Mouse (Mus musculus): ENCODE data around the gene Dusp6. TPM values are rescaled to one million over a fixed set of nuclear protein-coding genes. Genes with fewer than 3 reads are reported as not detected.

Dusp6 gene
- polyA plus RNA-seq, 1 experiment from 2014 or later: 187 TPM

DNA sequence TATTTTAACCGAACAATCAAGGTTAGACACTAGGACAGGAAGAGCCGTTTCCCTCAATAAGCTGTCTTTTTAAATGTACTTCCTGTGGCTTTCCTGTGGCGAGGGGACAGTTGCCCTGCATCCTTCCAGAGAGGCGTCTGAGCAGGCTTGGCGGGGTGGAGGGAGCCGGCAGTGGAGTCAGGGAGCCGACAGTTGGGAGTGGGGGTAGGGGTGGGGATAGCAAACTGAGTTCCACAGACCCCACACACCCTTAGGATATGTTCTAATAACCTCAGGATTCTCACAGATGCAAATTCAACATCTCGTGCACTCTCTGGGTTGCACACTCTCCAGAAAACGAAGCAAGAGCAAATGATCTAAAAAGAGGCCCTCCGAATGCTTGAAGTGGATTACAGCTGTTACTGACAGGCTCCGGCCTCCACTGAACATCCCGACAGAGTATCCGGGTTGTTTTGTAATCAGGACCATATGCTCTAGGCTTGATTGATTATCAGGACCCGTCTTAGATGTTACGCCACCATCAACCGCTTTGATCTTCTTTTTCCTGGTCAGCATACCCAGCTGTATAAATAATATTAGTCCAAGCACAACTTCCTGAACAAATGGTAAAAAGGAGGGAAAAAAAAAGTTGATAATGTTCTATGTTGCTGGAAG lies 33.9 kb upstream of the Dusp6 start:
- DNase-seq (ENCODE audit: low spot score): peak; percentile 53
- ATAC-seq (ENCODE audit: insufficient number of reproducible peaks, low FRiP score, low TSS enrichment, low read depth): peak; percentile 56; the same call in 1 of the 2 replicates
- peaks cover 11% of the 10 kb centered on the region for H3K4me1 ChIP-seq (ENCODE audit: control insufficient read depth, insufficient read depth, low read length)
- H3K4me3 ChIP-seq (ENCODE audit: low read depth, low read length): no peak overlapping the region
- H3K27ac ChIP-seq (replicated peaks; ENCODE audit: low read depth, low read length): no peak overlapping the region
- H3K9ac ChIP-seq (ENCODE audit: low read length): no peak overlapping the region
- peak overlapping the region; percentile 19 for H3K4me2 ChIP-seq (ENCODE audit: low read depth, severe bottlenecking)
- no peaks in the 10 kb centered on the region for H3K36me3 ChIP-seq (ENCODE audit: control insufficient read depth, insufficient read depth, low read length)
- WGBS: 2% methylated on average over 16 of the region's 16 CpGs
- H3K9me3 ChIP-seq (ENCODE audit: control insufficient read depth, low read length): no peaks in the 10 kb centered on the region
- no peaks in the 10 kb centered on the region for H3K27me3 ChIP-seq (ENCODE audit: control insufficient read depth, insufficient read depth, low read length)

DNA sequence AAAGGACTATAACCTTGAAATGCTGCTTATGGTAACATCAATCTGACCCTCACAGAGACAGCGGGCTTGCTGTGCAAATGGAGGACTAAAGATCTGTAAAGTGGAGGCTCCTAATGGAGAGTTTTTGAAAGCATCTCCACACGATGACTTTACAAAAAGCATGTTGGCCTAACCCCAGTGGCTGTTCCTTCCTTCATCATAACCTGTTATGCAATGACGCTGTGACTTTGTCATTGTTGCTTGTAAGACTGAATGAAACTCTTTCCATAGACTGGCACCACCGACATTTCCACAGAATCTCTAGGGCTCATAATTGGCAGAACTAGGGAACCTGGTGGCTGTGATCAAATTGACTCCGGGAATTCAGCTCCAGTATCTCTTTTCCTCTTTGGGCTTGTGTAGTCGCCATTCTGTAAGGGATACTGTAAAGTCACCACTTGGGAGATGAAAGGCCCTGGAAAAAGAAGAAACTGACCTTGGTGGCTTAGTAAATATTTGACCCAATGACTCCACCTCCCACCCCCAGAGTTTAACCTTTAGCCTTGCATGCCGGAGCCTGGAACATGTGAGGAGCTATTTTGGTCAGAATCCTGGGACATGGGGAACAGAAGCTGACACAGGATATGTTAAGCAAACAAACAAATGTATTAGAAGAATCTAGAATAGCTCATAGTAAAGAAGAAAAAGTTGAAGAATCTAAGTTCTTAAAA lies 30.4 kb upstream of the Dusp6 start:
- H3K4me1 ChIP-seq (ENCODE audit: control insufficient read depth, insufficient read depth, low read length): peaks cover 10% of the 10 kb centered on the region
- no peaks in the 10 kb centered on the region for H3K27me3 ChIP-seq (ENCODE audit: control insufficient read depth, insufficient read depth, low read length)
- H3K9ac ChIP-seq (ENCODE audit: low read length): no peak overlapping the region
- no peak overlapping the region for H3K4me2 ChIP-seq (ENCODE audit: low read depth, severe bottlenecking)
- no peaks in the 10 kb centered on the region for H3K36me3 ChIP-seq (ENCODE audit: control insufficient read depth, insufficient read depth, low read length)
- 74% methylated on average over 7 of the region's 7 CpGs for WGBS
- DNase-seq (ENCODE audit: low spot score) (no peak), ATAC-seq (ENCODE audit: insufficient number of reproducible peaks, low FRiP score, low TSS enrichment, low read depth) (no peak)
- no peaks in the 10 kb centered on the region for H3K9me3 ChIP-seq (ENCODE audit: control insufficient read depth, low read length)
- no peak overlapping the region for H3K4me3 ChIP-seq (ENCODE audit: low read depth, low read length)
- H3K27ac ChIP-seq (replicated peaks; ENCODE audit: low read depth, low read length): no peak overlapping the region

DNA sequence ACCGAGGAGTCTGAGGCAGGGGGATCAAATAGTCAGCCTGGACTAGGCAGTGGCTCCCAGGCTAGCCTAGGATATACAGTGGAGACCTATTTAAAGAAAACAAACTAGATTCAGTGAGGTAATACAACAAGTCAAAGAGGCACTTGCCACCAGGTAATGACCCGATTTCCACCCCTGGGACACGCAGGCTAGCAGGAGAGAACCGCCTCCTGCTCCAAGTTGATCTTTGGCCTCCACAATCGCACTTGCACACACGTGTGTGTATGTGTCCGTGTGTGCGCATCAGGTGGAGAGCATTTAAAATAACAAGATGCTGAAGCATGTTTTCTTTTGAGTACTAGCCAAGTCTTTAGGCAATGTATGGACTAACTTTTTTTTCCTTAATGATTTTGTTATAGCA lies 28.7 kb upstream of the Dusp6 start:
- no peak for DNase-seq (ENCODE audit: low spot score)
- ATAC-seq (ENCODE audit: insufficient number of reproducible peaks, low FRiP score, low TSS enrichment, low read depth): no peak
- Histone ChIP-seq H3K4me1 (ENCODE audit: control insufficient read depth, insufficient read depth, low read length) (peaks cover 4% of the 10 kb centered on the region), H3K27ac (replicated peaks; ENCODE audit: low read depth, low read length) (no peak overlapping the region), H3K27me3 (ENCODE audit: control insufficient read depth, insufficient read depth, low read length) (no peaks in the 10 kb centered on the region), H3K9me3 (ENCODE audit: control insufficient read depth, low read length) (no peaks in the 10 kb centered on the region), H3K9ac (ENCODE audit: low read length) (no peak overlapping the region), H3K4me2 (ENCODE audit: low read depth, severe bottlenecking) (no peak overlapping the region), H3K4me3 (ENCODE audit: low read depth, low read length) (no peak overlapping the region), H3K36me3 (ENCODE audit: control insufficient read depth, insufficient read depth, low read length) (no peaks in the 10 kb centered on the region)
- WGBS: 92% methylated on average over 8 of the region's 8 CpGs

DNA sequence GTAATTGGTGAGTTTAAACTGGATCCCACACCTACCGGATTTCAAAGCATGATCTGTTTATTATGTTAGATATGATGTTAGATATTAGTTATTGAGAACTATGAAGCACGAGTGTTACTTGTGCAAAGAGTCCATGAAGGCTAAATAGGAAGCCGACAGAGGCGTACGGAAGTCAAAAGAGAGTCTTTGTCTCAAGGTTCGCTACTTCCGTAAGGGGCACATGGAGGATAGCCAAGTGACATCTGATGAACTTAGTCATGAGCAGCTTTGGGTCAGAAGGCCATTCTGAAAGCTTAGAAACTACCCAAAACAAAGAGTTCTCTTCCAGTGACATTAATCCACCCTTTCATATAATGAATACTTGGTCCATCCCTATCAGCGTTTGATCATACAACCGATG lies 27.9 kb upstream of the Dusp6 start:
- Histone ChIP-seq H3K27me3 (ENCODE audit: control insufficient read depth, insufficient read depth, low read length) (no peaks in the 10 kb centered on the region), H3K9me3 (ENCODE audit: control insufficient read depth, low read length) (no peaks in the 10 kb centered on the region), H3K9ac (ENCODE audit: low read length) (no peak overlapping the region), H3K4me2 (ENCODE audit: low read depth, severe bottlenecking) (no peak overlapping the region), H3K4me1 (ENCODE audit: control insufficient read depth, insufficient read depth, low read length) (peaks cover 3% of the 10 kb centered on the region; the same call in 1 of the 2 replicates), H3K4me3 (ENCODE audit: low read depth, low read length) (no peak overlapping the region), H3K36me3 (ENCODE audit: control insufficient read depth, insufficient read depth, low read length) (no peaks in the 10 kb centered on the region), H3K27ac (replicated peaks; ENCODE audit: low read depth, low read length) (no peak overlapping the region)
- ATAC-seq (ENCODE audit: insufficient number of reproducible peaks, low FRiP score, low TSS enrichment, low read depth) (no peak), DNase-seq (ENCODE audit: low spot score) (no peak)
- WGBS: 96% methylated on average over 9 of the region's 9 CpGs

DNA sequence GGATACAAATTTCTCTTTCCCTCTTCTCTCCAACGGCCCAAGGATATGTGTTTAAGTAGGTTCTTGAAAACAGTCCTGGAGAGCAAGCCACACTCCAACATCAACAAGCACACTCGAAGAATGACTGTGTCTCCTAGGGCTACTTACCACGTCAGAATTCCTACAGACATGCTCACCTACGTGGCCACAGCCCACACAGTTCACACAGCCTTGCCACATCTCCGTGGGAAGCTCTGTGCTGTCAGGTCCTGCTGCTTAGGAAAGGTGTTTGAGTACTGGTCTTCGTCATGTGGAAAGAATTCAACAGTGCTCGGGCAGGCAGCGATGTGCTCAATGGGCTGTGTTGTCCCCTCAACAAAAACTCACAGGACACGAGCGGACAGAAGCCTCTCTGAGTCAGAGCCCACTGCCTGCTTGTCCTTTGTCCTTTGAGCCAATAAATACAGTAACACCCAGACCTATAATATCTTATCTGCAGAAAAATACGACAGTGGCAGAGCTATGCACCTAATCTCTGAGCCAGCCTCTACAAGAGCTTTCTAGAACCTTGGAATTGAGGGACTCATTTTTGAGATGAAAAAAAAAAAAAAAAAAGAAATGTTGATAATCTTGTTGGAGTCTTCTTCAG lies 25.7 kb upstream of the Dusp6 start:
- Histone ChIP-seq H3K27ac (replicated peaks; ENCODE audit: low read depth, low read length) (no peak overlapping the region), H3K4me3 (ENCODE audit: low read depth, low read length) (no peak overlapping the region), H3K4me1 (ENCODE audit: control insufficient read depth, insufficient read depth, low read length) (peaks cover 3% of the 10 kb centered on the region; the same call in 1 of the 2 replicates), H3K4me2 (ENCODE audit: low read depth, severe bottlenecking) (no peak overlapping the region), H3K27me3 (ENCODE audit: control insufficient read depth, insufficient read depth, low read length) (no peaks in the 10 kb centered on the region), H3K9ac (ENCODE audit: low read length) (no peak overlapping the region), H3K9me3 (ENCODE audit: control insufficient read depth, low read length) (no peaks in the 10 kb centered on the region), H3K36me3 (ENCODE audit: control insufficient read depth, insufficient read depth, low read length) (no peaks in the 10 kb centered on the region)
- 81% methylated on average over 11 of the region's 11 CpGs for WGBS
- ATAC-seq (ENCODE audit: insufficient number of reproducible peaks, low FRiP score, low TSS enrichment, low read depth) (no peak), DNase-seq (ENCODE audit: low spot score) (no peak)

DNA sequence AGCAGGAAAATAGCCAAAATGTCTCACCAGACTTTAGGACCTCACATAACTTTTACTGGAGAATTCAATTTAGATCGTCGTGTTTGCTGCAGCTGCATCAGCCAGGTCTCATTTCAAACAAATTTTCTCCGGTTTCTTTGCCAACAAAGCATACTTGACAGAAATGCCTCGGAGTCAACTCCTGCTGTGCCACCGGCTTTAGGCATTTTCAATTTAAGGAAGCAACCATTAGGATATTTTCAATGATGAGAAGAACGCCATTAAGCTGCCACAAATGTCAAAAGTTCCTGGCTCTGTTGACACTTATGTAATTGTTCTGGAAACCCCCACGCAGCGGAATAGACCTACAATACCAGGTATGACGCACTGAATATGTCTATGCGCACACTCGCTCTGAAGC lies 24.5 kb upstream of the Dusp6 start:
- 76% methylated on average over 11 of the region's 11 CpGs for WGBS
- Histone ChIP-seq H3K36me3 (ENCODE audit: control insufficient read depth, insufficient read depth, low read length) (no peaks in the 10 kb centered on the region), H3K9me3 (ENCODE audit: control insufficient read depth, low read length) (no peaks in the 10 kb centered on the region), H3K4me3 (ENCODE audit: low read depth, low read length) (no peak overlapping the region), H3K9ac (ENCODE audit: low read length) (no peak overlapping the region), H3K4me1 (ENCODE audit: control insufficient read depth, insufficient read depth, low read length) (peaks cover 6% of the 10 kb centered on the region; the same call in 1 of the 2 replicates), H3K27ac (replicated peaks; ENCODE audit: low read depth, low read length) (no peak overlapping the region), H3K4me2 (ENCODE audit: low read depth, severe bottlenecking) (no peak overlapping the region), H3K27me3 (ENCODE audit: control insufficient read depth, insufficient read depth, low read length) (no peaks in the 10 kb centered on the region)
- DNase-seq (ENCODE audit: low spot score): no peak
- ATAC-seq (ENCODE audit: insufficient number of reproducible peaks, low FRiP score, low TSS enrichment, low read depth): no peak

DNA sequence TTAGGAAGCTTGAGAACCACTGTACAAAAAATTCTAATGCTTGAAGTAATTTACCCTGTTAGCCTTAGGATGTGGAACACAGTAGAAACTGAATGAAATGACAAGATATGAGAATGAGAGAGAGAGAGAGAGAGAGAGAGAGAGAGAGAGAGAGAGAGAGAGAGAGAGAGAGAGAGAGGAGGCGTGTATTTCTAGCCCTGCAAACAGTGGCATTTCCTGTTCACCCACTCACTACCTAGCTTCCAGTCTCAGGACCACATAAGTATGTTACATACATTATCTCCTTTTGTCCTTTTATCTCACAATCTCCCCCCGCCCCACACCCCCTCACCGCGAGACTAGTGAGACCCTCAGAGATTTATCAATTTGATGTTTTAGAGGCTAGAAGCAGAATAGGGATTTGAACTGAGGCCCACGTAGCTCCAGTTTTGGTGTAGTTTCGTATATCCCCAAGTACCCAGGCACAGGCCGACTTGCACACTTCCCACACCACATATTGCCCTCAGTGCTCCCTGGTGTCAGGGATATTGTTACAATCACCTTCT lies 21.7 kb upstream of the Dusp6 start:
- H3K9ac ChIP-seq (ENCODE audit: low read length): no peak overlapping the region
- H3K4me2 ChIP-seq (ENCODE audit: low read depth, severe bottlenecking): no peak overlapping the region
- no peak overlapping the region for H3K27ac ChIP-seq (replicated peaks; ENCODE audit: low read depth, low read length)
- no peak; the same call in 1 of the 2 replicates for ATAC-seq (ENCODE audit: insufficient number of reproducible peaks, low FRiP score, low TSS enrichment, low read depth)
- no peaks in the 10 kb centered on the region for H3K9me3 ChIP-seq (ENCODE audit: control insufficient read depth, low read length)
- H3K4me3 ChIP-seq (ENCODE audit: low read depth, low read length): no peak overlapping the region
- no peaks in the 10 kb centered on the region for H3K36me3 ChIP-seq (ENCODE audit: control insufficient read depth, insufficient read depth, low read length)
- no peaks in the 10 kb centered on the region for H3K27me3 ChIP-seq (ENCODE audit: control insufficient read depth, insufficient read depth, low read length)
- 72% methylated on average over 7 of the region's 7 CpGs for WGBS
- DNase-seq (ENCODE audit: low spot score): no peak
- peaks cover 9% of the 10 kb centered on the region for H3K4me1 ChIP-seq (ENCODE audit: control insufficient read depth, insufficient read depth, low read length)

DNA sequence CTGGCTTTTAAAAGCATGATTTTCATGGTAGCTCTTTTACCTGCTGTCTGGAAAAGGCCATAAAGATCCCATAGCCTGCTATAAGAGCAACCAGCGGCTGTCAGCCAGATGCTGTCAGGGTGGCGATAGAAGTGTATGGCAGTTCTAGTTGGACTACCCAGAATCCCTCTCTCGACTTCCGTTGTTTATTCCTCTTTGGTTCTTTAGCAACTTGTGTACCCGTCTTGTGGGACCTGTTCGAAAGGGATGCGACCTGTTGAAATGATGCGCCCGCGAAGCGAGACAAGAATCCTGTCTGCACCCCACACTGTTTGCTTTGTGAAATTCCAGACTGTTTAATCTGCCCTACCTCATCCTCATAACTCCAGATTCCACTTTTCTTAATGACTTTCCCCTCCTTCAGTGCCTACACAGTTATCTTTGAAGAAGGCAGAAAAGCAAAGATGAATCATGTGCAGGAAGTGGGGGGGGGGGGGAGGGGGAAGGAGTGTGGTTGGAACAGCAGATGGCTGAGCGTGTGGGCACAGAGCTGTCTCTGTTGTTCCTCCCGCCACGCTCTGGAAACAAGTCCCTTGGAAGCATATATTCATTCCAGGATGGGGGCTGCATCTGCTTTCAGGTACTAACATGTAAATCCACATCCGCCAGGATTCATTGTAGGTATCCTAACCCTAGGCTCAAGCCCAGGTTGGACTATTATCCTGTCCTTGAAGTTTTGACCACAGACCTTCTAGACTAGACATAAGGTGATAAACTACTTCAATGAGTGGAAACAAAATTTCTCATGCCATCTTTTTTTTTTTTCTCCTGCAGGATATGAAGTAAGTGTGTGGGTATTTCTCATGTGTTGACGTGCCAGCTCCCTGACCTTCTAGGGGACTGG lies 21.0 kb upstream of the Dusp6 start:
- H3K4me2 ChIP-seq (ENCODE audit: low read depth, severe bottlenecking): no peak overlapping the region
- no peaks in the 10 kb centered on the region for H3K27me3 ChIP-seq (ENCODE audit: control insufficient read depth, insufficient read depth, low read length)
- no peak overlapping the region; the same call in 1 of the 2 replicates for H3K27ac ChIP-seq (replicated peaks; ENCODE audit: low read depth, low read length)
- no peaks in the 10 kb centered on the region for H3K36me3 ChIP-seq (ENCODE audit: control insufficient read depth, insufficient read depth, low read length)
- no peak overlapping the region for H3K9ac ChIP-seq (ENCODE audit: low read length)
- H3K9me3 ChIP-seq (ENCODE audit: control insufficient read depth, low read length): no peaks in the 10 kb centered on the region
- H3K4me3 ChIP-seq (ENCODE audit: low read depth, low read length): no peak overlapping the region
- DNase-seq (ENCODE audit: low spot score) (peak; percentile 51), ATAC-seq (ENCODE audit: insufficient number of reproducible peaks, low FRiP score, low TSS enrichment, low read depth) (no peak; the same call in 1 of the 2 replicates)
- peaks cover 9% of the 10 kb centered on the region for H3K4me1 ChIP-seq (ENCODE audit: control insufficient read depth, insufficient read depth, low read length)
- 65% methylated on average over 16 of the region's 16 CpGs for WGBS
